Mouse (Mus musculus) lung, adult 2 months (tissue): ENCODE measurements around the gene Sap30.

Experiments used
- CTCF ChIP-seq: fragments of 200-500 bp; IDR thresholded peaks from 2 replicates; pipeline ENCODE4 v1.5.1; 2011; ENCODE audit warnings: mild to moderate bottlenecking, low read length, control low read depth; ENCODE audit not compliant: insufficient read depth
- POLR2A ChIP-seq: fragments of 200-500 bp; IDR thresholded peaks from 2 replicates; pipeline ENCODE4 v1.6.1; 2011; ENCODE audit warnings: low read depth, mild to moderate bottlenecking, control low read depth, low read length, borderline replicate concordance; ENCODE audit errors: extremely low read depth

DNA sequence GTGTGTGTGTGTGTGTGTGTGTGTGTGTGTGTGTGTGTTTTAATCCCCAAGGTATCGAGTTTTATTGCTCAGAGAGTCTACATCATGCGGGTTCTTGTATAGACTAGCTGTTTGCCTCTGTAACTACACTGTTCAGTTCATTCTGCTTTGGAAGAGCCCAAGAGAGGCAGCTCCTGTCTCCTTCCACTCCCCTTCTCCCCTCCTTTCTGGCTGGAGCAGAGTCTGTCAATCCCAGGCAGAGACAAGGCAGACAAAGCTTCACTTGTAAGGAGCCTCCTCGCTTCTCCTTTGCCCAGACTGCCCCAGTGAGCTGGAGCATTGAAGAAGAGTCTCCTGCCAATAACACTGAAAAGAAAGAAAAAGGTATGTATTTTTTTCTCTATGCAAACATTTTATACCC, 31.9 kb downstream of the Sap30 start, which contains the start of gene Scrg1:
- TF ChIP-seq CTCF: no peak
- no peak for TF ChIP-seq POLR2A
